Mouse (Mus musculus) testis, adult 2 months (tissue): ENCODE results near the gene Dnah17.

ENCODE experiments used
- CTCF ChIP-seq: fragments of 200-500 bp; IDR thresholded peaks from 2 replicates; pipeline ENCODE4 v1.5.1; 2012; ENCODE audit warnings: low read depth, mild to moderate bottlenecking, inconsistent platforms, low read length, moderate library complexity; ENCODE audit not compliant: control insufficient read depth, insufficient read depth, insufficient replicate concordance
- POLR2A ChIP-seq: fragments of 200-500 bp; IDR thresholded peaks from 2 replicates; pipeline ENCODE4 v1.6.1; 2012; ENCODE audit warnings: low read depth, mild to moderate bottlenecking, inconsistent platforms, low read length, moderate library complexity; ENCODE audit not compliant: control insufficient read depth

DNA sequence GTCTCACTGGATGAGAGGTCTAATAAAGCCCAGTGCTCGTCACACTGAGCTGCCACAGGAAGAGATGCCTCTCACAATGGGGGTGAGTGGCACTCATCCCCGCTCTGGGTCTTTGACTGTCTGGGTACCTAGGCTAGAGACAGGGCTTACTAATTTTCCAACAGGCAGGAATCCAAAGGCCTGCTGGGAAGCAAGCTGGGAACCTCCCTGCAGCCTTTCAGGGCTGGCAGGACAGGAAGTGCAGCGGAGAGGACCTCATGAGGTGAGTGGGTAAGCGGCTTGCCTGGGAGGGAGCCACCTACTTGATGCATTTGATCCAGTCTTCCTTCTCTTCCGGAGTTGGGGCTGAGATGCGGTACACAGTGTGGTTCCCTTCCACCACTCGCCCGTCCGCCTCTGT, 38.3 kb upstream of the Dnah17 start:
- TF ChIP-seq POLR2A (no peak), CTCF (no peak)
